Mouse (Mus musculus): ENCODE measurements around the gene Mbd3. TPM values are rescaled to one million over a fixed set of nuclear protein-coding genes. Genes with fewer than 3 reads are reported as not detected.

The Mbd3 gene
- 10 to 100 TPM; 26.7 to 27.2 TPM for polyA plus RNA-seq (2017; shearing (Covaris generic))

DNA sequence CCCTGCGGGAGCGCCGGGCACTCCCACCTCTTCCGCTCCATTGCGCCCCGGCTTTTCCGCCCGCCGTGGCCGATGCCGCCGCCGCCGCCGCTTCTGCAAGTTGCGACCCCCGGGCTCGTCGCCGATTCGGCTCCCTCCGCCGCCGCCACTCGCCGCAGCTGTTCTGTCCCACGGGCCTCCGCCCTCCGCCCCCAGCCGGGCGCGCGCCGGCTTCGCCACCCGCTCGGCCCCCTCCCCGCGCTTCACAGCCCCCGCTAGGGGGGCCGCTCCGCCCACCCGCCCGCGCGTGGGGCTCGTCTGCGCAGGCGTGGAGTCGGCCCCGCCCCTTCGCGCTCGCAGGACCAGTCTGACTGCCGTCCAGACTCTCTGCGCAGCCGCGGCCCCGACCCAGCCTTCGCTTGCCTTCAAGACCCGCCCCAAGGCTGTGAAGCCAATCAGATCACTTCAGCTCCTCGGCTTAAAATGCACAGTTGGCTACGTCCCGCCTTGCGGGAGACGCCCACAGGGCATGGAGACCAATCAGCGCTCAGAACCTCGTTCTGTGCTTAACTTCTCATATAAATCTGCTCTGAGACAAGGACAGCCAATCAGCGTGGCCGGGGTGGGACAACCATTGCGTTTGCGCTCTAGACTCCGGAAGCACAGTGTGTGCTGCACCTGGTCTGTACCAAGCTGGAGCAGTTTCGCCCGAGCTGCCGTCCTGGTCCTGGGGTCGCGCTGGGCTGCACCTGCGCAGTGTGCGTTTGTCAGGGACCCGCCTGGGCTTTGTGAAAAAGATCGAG, at the start of gene Mbd3:
Gene Mbd3 (minus strand): TSS at position 360 of the 782 bp plus-strand sequence.
- ATAC-seq, result peak; percentile 94

DNA sequence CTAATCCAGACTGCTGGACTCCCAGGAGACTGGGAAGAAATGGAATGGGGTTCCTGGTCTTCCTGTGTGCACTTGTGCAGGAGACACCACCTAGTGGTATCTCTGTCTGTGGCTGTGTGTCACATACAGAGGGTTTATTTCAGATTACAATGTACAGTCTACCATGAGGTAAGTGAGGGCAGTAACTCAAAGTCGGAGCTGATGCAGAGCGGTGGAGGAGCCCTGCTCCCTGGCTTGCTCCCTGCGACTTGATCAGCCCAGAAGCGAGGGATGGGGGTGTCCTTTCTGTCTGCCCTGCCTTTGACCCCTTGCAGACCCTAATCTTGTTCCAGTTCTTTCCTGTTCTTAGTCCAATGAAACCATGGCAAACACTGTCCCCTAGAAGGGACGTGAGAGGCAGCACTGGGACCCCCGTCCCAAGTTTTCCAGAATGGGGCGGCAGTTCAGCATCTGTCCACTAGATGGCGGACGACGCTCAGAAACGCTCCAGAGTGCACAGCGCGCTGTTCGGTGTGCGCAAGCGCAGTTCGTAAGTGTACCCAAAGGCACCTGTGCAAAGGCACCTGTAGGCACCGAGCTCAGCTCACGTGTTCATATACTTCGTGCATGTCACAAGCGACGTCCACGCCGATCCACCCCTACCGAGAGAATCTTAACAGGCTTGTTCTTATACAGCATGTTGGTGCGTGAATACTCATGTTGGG, 46.7 kb upstream of the Mbd3 start:
- peak; percentile 90 for ATAC-seq

DNA sequence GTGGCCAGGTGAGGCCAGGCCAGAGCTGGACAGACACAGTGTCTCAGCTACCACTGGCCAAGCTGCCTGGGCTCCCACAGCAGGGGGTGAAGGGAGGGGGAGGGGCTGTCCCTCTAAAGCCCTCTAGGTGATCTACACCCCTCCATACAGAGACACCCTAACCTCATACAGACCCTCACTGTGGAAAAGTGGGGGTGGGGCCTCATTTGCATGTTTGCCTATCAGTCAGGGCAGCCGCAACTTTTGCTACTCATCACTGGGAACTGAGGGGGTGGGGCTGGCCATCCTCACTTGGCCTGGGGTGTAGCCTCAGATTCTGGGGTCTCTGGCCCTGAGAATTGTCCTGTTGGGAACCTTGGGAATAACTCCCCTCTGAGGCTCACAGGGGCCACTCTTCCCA, 45.7 kb upstream of the Mbd3 start:
- no peak for ATAC-seq

DNA sequence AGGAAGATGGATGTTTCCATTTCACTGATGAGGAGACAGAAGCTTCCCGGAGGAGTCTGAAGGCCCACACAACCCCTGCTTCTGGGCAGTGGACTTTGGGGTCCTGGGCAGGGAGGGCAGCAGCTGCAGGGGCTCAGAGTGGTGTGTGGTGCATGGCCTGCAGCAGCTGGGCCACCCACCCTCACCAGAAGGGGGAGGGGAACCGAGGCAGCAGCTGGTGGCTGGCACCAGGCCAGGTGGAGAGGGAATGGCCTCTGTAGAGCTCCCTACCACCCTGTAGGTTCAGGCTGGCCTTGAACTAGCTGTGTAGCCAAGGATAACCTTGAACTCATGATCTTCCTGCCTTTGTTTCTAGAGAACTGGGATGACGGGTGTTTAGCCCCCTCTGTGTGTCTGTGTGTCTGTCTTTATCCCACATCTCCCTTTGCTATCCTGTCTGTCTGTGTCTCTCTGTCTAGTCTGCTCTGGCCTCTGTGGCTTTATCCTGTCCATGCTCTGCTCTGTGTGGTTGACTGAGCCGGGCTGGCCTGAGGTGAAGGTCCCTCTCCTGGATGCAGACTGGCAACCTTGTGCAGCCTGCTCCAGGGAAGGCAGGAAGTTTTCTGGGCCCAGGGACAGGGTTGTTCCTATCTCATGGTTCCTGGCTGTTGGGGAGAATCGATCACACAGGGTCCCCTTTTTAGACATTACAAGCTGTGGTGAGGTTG, 45.1 kb upstream of the Mbd3 start:
- no peak for ATAC-seq

DNA sequence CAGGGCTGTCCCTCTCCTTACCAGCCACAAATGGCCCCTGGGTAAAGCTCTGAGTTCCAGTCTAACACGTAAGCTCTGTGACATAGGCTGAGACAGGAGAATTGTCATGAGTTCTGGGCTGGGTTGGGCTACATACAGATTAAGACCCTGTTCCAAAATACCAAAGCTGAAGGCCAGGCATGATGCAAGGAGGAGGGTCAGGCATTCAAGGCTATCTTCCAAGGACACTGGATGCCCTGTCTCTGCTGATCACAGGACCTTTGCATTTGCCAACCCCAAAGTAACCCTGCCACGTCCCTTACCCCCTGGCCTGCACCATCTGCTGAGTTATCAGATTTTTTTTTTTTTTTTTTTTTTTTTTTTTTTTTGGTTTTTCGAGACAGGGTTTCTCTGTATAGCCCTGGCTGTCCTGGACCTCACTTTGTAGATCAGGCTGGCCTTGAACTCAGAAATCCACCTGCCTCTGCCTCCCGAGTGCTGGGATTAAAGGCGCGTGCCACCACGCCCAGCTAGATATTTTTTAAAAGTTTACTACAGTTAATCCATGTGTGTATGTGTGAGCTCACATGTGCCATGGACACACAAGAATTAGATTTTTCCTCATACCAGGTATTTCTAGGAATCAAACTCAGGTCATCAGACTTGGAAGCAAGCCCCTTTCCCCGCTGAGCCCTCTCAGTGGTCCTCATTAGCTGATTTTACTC, 44.4 kb upstream of the Mbd3 start:
- ATAC-seq, result no peak

DNA sequence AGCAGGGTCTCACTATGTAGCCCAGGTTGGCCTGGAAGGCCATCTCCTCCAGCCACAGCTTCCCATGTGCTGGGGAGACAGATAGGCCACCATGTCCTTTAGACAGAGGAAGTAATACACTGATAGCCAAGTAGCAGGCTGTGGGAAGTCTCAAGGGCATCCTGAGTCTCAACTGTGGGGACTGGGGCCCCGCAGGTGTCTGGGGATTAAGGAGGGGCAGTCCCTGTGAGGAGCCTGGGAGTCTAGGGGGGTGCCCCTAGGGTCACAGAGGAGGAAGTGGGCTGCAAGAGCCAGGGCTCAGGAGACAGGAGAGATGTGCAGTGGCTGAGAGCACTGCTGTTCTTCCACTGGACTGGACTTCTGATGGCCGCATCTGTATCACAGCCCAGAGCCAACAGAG, 43.6 kb upstream of the Mbd3 start:
- no peak for ATAC-seq

DNA sequence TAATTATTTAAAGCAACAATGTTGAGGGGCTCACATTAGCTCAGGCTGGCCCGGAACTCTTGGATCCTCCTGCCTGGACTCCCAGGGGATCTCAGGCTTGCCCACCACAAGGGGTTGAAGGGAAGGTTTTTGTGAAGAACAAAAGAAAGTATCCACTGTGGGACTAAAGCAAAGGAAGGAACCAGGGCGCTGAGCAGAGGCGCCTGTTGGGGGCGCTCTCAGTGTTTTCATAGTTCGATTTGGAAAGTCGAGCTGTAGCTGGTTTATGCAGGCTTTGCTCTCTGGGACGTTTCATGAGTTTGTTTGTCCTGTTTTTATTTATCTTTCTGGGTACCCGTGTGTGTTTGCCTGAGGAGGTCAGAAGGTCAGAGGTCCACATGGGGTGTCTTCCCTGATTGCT, 42.2 kb upstream of the Mbd3 start:
- ATAC-seq, result no peak

DNA sequence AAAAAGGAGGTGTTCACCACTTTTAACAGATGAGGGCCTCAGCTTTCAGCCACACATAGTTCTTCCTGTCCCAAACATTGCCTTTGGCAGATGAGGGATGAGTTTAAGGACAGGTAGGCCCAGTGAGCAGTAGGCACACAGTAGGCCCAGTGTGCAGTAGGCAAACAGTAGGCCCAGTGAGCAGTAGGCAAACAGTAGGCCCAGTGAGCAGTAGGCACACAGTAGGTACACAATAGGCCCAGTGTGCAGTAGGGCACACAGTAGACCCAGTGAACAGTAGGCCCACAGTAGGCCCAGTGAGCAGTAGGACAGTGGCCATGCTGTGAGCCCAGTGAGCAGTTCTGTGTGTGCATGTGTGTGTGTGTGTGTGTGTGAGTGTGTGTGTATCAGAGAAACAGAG, 40.7 kb upstream of the Mbd3 start:
- ATAC-seq, result no peak

DNA sequence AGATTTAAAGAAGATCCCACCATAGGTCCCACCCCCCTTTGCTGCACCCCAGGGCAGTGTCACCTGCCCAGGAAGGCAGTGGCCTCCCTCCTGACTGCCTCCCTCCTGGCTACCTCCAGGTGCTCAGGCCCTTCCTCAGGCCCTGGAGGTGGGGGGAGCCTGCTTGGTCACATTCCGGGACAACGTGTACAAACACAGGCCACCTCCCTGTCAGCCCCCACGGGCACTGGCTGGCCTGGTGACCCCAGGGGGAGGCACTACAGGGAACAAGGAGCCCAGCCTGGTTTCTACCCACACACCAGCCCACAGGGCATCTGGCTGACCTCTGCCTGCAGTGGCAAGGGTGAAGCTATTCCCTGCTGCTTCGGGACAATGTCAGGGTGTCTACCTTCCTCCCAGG, 38.6 kb upstream of the Mbd3 start:
- ATAC-seq, result no peak

DNA sequence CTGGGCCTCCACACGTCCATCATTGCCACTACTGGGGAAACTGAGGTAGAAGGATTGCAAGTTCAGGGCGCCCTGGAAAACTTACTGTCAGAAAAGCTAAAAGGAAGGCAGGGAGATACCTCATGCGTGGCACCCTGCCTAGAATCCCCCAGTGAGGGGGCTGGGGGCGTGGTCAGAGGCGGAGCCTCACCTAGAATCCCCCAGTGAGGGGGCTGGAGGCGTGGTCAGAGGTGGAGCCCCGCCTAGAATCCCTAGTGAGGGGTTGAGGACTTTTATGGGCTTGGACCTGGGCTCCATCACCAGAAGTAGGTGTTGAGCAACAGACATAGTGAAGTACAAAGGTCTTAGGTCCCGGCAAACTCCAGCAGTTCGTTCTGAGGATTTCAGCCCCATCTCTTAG, 36.9 kb upstream of the Mbd3 start:
- ATAC-seq, result no peak

DNA sequence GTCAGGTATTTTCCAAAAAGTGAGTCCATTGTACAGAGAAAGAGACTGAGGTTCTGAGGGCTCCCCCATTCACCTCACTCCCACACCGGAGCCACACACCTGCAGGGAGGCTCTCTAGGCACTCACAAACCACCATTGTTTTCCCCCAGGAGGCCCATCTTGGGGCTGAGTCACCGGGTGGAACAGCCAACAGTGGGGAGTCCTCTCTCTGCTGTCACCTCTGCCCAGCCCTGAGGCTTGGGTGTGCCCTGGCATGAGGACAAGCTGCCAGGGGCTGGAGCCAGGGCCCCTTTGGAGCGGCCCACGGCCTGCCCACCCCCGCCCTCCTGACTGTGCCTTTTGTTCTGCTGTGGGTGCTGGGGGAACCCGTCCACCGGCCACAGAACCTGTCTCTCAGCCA, 36.4 kb upstream of the Mbd3 start:
- no peak for ATAC-seq

DNA sequence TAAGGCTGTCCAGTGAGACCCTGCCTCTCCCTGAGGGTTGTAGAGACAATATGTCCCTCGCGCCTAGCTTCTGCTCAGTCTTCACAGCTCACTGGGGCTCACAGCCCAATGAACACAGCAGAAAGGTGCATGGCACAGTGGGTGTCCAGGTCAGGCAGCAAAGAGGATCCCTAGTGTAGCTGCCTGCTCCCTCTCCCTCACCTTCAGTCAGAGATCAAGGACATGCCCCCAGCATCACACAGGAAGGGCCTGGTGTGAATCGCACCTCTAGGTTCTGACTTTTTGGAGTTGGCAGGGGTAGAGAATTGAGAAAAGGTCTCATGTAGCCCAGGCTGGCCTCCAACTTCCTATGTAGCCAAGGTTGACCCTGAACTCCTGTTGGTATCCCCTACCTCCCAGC, 35.5 kb upstream of the Mbd3 start:
- ATAC-seq, result no peak

DNA sequence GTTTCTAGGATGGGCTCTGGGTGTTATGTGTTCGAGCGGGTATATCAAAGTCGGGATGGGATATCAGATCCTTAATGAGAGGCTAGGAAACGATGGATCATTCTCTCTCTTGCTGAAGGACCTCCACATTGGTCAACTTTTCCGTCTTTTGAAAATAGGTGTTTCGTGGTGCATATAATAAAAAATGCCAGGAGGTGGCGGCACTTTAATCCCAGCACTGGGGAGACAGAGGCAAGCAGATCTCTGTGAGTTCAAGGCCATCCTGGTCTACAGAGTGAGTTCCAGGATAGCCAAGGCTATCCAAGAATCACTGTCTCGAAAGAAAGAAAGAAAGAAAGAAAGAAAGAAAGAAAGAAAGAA, 34.9 kb upstream of the Mbd3 start:
- ATAC-seq, result peak; percentile 8

DNA sequence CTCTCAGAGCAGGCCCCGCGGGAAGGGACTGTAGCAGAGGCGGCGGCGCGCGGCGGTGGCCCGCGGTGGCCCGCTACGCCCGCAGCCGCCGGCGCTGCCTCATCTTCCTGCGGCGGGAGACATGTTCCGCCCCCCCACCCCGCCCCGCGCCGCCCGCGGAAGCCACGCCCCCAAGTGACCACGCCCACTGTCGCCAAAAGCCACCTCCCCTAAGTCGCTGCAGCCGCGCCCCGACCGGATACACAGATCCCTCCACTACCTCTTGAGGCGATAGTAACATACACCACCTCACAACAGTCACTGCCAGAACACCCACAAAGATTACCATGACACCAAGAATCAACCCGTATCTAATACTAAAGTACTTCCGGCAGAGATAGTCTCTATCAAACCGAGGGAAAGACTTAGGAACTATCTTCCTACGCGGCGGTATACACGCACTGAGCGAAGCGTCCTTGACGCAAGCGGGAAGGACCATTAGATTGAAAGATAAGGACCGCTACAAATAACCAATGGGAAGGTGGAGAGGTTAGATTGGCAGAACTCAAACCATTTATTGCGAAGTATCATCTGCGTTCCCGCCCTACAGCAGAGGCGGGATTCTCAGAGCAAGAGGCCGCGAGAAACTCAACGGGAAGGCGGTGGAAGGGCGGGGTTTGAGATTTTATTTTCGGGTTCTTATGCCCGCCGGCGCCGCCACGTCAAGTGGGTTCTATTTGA, 34.3 kb upstream of the Mbd3 start, which contains the start of gene Tcf3:
Gene Tcf3 (minus strand): TSS at position 135 of the 720 bp plus-strand sequence.
- peak; percentile 96 for ATAC-seq

DNA sequence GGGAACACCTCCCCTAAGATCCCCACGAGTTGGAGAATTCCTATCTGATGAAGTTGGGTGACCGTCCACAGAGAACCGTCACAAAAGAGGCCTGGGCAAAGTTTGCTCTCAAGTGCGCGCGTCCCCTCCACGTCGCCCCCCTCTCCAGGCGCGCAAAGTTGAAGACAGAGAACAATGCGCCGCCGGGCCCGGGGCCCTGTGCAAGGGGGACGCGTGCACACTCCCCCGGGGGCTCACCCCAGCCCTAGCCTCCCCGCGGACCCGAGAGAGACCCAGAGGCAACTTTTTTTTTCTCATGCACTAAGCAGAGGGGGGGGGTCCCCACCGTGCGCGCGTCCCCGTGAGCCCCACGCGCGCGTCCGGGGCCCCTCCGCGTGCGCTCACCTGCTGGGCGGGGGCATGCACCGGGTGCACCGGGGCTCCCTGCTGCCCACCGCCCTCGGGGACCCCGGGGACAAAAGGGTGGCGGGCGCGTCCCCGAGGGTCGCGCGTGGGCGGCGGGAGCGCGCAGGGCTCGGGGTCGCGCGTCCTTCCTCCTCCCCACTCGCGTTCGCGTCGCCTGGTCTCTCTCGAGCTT, 33.7 kb upstream of the Mbd3 start:
- ATAC-seq, result no peak

DNA sequence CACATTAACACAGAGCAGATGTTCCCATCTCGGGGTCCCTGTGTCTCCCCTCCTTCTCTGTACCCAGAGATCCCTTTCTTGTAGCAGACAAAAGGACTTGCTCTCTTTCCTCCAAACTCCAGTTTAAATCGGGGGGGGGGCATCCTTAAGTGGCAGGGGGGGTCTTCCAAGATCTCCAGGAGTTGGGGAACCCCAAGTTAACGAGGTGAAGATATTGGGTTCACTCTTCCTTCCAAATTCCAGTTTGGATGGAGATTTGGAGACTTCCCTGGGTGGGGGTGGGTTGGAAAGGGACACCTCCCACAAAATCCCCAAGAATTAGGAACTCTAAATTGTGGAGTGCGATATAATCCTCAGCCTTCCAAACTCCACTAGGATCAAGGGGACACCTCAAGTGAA, 33.0 kb upstream of the Mbd3 start:
- ATAC-seq, result no peak

DNA sequence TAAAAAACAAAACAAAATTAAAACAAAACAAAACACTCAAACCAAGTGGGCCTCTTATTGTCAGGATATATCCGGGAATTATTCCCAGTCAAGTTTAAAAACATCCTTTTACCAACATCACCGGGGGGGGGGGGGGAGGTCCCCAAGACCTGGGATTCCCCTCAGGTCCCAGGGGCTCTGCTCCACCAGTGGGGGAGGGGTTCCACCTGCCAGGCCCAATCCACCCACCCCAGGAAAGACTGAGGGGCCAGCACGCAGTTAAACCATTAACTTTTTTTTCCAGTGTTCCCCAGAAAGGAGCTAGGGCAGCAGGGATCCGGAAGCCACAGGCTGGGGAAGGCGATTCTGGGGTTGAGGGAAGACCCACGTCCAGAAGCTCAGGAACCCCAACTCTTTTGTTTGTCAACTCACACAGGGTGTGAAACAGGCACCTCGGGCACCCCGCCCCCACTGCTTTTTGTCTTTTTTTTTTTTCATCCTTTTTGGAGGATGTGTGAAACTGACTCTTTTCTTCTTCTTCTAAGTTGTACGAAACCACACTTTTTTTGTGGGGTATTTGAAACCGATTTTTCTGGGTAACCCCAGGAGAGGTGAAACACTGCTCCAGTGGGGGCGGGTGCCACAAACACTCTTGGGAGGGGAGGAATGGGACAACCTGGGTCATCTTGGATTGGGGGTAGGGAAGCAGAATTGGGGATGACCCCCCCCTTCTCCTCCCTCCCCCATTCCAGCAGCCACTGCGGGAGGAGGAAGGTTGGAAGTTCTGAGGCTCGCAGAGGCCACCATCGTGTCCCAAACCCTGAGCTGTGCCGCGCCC, 32.4 kb upstream of the Mbd3 start:
- ATAC-seq, result no peak

DNA sequence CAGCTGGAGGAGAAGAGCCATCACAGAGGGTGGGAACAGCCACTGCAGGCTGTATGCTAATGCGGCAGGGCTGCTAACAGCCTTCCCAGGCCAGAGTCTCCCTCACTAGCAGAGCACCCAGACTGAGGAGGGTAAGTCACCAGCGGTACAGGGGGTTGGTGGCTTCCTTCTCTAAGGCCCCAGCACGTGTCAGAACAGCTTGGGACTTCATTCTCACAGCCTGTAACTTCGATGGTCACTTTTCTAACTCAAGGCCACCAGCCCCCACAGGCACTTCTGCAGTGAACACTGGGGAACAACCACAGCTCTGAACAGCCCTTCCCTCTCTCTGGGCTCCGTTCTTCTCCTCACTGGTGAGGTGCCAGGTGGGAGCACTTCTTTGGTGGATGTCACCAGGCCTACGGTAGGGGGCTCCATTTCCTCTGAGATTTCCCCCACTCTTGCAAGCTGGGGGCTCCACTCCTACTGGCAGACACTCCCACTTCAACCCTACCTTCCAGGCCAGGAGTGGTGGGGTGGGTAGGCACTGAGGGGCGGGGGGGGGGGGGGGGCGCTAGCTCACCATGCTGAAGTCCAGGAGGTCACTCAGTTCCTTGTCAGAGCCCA, 31.1 kb upstream of the Mbd3 start:
- no peak for ATAC-seq

DNA sequence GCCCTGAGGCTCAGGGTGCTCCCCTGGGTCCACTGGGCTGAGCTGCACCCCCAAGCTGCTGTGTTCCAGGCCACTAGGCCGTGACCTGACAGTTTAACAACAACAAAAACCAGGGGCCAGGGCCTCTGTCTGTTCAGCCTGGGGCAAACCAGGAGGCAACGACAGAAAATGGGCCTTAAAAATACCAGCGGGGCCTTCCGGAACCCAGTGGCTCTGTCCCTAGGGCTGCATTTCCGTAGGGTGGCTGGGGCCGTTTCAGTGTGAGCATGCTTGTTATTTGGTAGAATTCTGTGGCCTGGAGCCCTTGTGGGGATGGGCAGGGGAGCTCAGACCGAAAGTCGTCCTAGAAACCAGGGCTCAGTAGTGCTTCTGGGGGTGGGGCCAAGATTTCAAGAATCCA, 30.4 kb upstream of the Mbd3 start:
- ATAC-seq, result no peak

DNA sequence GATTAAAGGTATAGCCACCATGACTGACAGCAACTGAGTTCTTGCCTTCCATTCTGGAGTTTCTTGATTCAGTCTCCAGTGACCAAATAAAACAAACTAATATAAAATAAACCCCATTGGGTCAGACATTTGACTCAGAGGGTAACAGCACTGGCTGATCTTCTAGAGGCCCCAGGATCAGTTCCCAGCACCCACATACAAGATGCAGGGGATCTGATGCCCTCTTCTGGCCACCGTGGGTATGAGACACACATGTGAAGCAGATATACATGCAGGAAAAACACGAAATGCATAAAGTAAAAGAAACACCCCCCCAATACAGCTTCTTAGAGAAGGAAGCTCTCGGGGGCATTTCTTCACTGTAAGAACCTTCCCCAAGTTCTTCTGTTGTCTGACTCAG, 25.7 kb upstream of the Mbd3 start:
- ATAC-seq, result no peak

DNA sequence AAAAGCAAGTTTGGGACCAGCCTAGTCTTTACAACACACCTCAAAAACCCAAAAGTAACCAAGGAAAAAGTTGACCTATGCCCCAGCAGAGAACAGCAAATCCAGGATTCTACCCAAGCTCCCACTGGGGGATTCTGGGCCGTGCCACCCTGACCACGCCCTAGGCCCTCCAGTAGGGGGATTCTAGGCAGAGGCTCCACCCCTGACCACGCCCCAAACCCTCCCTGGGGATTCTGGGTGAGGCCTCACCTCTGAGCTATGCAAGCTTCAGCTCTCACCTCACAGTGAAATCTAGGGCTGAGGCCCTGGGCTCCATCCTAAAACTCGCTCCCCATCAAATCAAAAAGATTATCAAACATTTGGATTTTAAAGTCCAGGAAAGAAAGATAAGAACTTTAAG, 24.2 kb upstream of the Mbd3 start:
- ATAC-seq, result no peak

All from CD4-positive, CD25-positive, alpha-beta regulatory T cell, adult 4 months (primary cell).